Mouse (Mus musculus) left cerebral cortex, adult 8-10 months (tissue): ENCODE data around the gene Lpcat2. TPM values are rescaled to one million over a fixed set of nuclear protein-coding genes. Genes with fewer than 3 reads are reported as not detected.
"Not testable (repeated sequence)": the region's sequence is repeated elsewhere in the genome, so short reads cannot be mapped to it uniquely, and the experiment has no call there.

ENCODE experiments used
- DNase-seq, 2 experiments: peaks; one replicate each; pipeline ENCODE4 v3.0.0; 2022; ENCODE audit warnings: low spot score in 2 of 2
- total RNA-seq, 4 experiments: library from RNA; stranded (reverse); gene quantifications; 2 replicates each; pipeline ENCODE4 v1.2.4; 2022

Gene Lpcat2
- total RNA-seq, 4 experiments from 2014 or later = 9.6 to 13.3 (median 9.8) TPM

DNA sequence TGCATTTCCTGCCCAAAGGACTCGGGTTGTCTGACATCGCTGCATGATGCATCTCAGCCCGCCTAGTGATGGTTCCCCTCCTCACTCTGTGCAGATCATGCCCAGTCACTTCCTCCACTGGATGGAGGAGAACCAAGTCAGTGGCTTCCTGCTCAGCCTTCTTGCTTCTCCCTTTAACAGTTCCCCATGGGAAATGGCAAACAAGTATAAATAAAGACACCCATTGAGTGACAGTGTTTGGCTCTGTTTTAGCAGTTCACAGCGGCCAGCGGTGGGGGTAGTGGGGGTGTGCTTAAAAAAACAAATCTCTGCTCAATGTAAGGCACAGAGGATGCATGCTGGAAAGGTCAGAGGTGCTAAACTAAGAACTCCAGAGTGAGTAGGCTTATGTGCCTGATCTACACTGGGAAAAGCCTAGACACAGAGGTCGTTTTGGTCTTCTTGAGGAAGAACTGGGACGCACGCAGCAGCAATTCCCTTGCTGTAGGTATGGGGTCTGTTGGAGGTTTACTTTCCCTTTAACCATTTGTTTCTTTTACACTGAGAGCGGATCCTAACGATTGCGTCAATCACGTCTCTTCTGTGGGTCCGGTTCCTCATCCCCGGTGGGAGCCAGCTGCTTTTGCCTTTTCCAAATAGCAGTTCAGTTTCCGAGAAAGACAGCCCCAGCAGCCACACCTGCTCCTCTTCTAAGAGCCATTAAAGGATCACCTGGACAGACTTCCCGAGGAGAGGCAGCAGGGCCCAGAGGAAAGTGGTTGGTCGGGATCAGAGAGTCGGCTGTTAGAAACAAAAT is 1.8 kb upstream of the Lpcat2 start:
- no peak for DNase-seq

DNA sequence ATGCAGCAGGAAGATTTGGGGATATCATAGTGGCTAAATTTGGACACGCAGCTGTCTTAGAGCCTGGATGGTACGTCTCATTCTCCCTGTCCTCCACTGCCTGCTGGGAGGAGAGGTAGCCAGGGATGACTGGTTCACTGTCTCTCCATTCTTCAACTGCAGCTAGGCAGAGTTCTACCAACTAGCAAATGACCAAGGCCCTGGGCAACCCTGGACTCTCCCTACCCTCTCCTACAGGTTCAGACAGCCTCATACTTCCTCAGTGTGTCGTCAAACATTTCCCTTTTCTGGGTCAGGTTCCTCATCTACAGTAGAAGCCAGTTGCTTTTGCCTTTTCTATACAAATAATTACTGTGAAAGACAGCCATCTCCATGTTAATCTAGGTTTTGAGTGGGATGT is 466 bp upstream of the Lpcat2 start:
- DNase-seq = no peak

DNA sequence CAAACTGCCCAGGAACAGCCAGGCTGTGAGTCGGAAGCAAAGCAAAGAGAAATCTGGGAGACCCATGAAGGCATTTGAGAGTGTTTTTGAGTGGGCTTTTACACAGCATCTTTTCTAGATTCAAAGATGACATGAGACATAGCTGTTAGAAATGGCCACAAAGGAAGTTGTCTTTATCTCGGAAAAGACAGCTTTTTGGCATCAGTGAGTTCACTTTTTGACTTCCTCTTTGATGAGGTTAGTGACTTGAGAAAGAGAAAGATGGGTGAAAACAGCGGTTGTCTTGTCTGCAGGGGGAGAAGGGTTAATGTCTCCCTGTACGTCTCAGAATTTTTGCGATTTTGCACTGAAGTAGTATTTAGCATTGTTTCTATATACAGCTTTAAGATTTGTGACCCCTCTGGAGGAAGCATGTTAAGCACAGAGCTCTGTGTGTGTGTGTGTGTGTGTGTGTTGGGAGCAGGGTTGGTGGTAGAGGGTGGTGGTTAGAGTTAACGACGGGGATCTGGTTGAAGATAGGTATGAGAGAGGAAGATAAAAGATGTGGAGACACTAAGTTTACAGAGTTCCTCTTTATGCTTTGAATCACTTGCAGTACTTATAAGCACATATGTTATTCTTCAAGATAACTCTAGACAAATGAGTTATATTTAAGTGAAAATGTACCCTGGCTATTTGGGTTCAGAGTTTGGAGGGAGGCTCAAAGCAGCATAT is 1.3 kb downstream of the Lpcat2 start:
- no peak for DNase-seq

DNA sequence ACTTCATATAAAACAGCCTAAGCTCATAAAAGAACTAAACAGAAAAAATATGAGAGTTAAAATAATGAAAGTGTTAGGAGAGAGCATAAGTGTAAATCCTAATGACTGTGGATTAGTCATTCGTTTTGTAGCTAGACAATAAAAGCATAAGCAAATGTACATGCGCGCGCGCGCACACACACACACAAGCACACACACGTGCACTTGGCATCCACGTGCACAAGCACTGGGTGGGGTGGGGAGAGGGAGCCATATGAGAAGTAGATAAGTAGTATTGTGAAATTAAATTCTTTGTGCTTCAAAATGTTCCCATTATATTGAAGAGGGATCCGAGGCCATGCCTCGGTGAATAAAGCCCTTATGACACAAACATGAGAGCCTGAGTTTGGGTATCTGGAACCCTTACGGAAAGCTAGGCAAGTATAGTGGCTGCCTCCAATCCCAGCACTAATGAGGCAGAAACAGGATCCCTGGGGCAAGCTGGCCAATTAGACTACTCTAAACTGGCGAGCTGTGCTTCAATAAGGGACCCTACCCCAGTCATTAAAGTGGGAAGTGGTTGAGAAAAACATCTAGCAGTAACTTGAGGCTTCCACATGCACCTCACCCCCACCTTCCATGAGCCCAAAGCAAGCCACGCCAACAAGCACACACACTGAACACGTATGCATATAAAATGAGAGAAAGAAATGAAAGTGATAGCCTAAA is 3.5 kb downstream of the Lpcat2 start:
- DNase-seq = no peak

DNA sequence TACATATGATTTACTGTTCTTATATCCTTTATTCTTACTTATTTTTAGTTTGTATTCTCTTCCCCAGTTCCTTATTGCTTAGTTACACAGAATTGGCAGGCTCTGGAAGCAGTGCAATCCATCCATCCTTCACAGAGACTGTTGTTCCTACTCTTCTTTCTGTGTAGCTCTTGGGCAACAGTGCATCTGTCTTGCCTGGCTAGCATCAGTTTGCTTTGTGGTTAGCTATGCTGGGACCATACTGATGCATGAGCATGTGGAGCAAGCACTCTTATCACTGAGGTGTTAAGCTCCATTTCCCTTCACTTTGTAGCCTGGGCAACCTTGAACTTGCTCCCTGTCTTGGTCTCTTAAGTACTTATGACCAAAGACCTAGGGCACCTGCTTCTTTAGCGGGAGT is 6.8 kb downstream of the Lpcat2 start:
- no peak for DNase-seq

DNA sequence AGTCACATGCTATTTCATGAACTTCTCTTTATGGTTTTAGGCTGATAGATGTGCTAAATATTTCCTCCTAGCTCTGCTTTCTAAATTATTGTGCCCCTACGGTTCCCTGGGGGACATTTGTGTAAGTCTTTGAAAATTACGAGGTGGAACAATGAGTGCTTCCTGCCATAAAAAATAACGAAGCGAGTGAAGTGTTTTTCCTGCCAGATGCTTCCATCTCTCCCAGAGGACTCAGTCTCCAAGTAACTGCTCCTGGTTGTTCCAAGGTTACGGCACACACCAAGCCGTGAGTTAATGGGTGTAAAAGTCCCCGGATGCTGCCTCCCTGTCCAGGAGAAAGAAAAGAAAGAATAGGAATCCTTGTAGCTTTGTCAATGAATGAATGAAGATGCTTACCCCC is 15.1 kb downstream of the Lpcat2 start:
- no peak for DNase-seq

DNA sequence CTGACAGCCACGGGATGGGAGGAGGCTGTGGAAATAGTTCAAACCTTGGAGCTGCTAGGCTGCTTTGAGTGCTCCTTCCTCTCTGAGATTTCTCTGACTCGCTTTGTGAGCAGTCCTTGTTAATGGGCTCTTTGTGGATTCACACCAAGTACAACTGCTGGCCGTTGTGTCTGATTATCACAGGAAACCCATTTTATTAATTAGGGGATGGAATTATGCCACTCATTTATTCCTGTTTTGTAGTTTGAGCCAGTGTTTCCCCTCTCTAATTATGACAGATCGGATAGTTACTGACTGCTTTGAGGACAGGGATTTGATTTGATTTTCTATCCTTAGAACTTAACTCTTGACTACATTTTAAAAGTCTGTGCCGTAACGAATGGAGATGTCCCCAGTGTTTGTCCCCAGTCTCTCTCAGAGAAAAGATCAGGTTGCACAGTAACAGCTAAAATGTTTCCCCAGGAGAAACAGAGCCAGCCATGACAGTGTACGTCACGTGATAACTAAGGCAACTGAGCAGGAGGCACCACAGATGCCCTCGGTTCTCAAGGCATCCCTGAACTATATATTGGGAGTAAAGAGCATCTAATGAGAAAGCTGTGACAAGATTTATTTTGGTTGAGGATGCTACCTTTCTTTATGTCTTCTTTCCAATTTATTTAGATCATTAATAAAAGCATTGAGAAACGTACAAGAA is 17.1 kb downstream of the Lpcat2 start:
- no peak for DNase-seq

DNA sequence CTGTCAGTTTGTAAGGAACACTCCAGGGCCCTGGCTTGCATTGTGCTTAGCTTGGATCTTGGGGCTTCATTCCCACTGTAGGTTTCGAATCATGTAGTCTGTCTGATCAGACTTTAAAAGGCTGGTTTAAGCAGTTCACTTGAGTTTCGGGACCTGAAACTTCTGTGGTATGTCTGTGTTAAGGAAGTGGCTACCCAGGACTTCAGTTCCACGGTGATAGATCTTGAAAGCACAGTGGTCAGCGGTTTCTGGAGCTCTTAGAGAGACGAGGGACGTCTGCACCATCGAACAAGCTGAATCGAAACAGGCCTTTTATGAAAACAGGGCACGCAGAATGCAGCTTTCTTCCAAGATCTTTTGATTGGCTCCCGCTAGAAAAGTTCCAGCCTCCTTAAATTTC is 20.7 kb downstream of the Lpcat2 start:
- DNase-seq = no peak

DNA sequence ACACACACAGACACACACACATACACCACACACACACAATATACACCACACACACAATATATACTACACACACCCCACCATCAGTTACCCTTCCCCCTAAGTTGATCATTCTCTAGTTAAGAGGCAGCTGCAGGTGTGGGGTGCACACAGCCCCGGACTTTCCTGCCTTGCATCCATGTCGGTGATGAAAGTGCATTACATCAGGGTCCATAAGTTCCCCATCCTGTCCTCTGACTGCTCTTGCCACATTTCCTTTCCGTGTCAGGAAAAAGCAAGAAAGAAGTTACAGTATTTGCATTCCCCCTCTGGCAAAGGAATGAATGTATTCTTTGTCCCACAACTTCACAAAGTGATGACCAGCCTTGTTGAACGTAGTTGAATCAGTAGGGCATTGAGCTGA is 26.1 kb downstream of the Lpcat2 start:
- DNase-seq = no peak

DNA sequence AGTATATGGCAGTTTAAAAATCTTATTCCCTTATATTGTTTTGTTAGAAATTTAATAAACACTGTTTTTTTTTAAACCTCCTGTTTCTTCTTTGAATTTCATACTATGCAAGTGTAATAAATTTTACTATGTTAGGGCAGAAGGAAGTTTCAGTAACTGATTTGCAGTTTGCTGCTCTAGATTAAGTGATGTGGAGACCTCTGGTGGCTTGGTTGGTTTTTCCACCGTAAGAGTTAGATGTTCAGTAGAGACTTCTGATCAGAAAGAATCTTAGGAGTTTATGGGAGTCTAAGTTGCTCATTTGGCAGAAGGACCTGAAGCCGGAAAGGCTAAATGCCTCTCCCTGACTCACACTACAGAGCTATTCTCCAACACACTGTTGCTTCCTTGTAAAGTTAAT is 28.6 kb downstream of the Lpcat2 start:
- DNase-seq = no peak

DNA sequence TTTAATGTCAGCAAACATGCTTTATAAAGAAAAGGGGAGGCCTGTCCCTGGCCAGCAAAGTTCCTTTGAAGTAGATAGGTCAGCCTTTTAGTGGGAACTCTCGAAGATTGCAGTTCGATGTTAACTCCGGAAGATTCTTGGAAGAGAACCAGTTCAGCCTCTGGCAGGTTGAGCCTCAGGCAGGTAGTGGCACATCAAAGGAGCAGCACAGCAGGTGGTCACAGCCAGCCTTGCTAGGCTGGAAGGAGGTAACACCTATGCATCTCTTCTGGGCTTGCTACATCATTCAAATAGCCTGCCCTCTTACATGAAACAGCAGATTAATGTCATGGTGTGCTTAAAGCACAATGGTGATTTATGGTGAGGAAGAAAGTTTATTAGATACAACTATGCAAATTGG is 37.1 kb downstream of the Lpcat2 start:
- not testable (repeated sequence) for DNase-seq

DNA sequence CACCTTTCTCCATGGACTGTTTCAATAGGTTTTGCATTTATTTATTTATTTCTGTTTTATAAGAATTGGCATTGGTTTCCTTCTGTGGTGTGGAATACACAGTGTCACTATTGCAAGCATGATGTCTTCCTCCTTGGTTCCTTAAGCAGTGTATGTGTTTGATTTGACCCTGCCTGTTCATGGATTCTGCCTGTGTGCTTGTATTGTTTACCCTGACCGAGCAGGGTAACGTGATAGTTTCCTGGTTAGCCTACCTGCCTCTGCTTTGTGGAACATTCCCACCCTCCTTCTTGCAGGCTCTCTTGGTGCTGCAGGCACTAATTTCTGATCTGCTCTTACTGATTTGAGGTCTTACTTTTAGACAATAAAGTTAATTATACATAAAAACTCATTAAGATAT is 38.7 kb downstream of the Lpcat2 start:
- no peak for DNase-seq

DNA sequence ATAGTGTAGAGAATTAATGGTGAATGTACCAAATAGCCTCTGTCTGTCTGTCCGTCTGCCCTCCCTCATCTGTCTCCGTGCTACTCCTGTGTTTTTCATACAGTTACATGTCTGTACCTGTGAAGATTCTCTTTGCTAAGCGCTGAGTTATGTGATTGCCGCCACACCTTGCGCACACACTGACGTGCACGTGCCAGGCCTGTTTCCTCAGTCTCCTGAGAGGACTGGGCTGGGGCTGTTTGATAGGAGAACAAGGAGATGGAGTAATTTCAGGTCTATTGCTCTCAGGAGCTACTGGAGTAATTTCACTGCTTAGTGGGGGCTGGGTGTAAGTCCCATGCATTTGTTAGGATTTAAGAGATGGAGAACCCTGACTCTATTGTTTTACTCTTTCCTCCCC is 39.9 kb downstream of the Lpcat2 start:
- no peak for DNase-seq

DNA sequence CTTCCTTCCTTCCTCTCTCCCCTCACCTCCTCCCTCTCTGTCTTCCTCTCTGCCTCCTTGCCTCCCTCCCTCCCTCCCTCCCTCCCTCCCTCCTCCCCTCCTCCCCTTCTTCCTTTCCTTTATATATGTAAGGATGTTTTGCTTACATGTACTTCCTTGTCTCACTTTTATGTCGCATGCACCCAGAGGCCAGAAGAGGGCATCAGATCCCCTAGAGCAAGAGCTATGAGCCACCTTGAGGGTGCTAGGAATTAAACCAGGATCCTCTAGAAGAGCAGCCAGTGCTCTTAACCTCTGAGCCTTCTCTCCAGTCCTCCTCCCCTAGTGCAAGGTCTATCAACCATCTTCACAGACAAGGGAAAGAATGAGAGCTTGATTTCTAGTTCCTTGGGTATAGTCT is 40.9 kb downstream of the Lpcat2 start:
- DNase-seq = no peak

DNA sequence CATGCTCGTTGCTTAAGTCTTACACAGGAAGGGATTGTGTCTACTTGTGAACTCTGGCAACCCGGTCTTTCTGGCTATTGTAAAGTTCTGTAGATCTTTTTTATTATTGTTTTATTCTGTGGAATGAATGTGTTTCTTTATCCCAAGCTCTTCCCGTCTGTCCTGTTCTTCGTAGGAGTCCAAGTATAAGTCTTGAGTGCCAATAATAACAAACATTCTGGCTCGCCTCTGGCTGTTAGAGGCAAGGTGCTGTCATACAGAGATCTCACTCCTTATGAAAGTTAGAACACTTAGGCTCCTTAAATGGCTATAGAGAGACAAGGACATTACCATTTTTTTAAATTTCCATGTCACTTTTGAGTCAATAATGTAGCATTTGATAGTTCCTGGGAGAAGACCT is 41.5 kb downstream of the Lpcat2 start:
- no peak for DNase-seq

DNA sequence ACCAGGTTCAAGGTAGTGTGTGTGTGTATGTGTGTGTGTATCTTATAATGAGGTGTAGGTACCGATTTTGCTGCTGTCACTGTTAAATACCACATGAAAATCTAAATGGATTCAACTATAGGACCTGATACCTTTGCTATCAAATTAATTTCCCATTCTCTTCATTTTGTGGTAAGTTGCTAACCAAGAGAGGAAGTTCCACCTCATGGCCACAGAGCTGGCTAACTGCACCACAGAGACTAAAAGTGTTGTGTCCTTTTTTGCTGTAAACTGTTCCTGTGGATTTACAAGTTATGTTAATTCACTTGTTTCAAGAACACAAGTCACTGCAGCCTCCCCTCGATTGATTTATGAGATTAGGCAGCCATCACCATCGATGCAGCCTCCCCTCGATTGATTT is 42.7 kb downstream of the Lpcat2 start:
- DNase-seq = no peak

DNA sequence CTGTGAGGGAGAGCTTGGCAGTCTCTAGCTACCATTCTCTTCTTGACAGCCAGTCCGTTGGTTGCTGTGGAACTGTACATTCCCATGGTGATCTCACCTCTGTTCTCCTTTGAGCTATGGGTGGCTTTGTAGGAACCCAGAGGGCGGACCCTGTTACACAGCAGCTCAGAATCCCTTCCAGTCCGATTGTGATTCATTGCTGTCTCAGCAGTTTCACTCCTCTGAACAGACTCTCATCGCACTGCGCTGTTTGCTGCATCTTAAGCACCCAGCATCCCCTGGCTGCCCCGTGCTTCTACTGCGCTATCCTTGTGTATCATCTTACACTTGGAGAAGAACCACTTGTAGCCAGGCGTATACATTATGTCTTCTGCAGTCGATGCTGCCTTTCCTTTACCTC is 44.5 kb downstream of the Lpcat2 start:
- no peak for DNase-seq

DNA sequence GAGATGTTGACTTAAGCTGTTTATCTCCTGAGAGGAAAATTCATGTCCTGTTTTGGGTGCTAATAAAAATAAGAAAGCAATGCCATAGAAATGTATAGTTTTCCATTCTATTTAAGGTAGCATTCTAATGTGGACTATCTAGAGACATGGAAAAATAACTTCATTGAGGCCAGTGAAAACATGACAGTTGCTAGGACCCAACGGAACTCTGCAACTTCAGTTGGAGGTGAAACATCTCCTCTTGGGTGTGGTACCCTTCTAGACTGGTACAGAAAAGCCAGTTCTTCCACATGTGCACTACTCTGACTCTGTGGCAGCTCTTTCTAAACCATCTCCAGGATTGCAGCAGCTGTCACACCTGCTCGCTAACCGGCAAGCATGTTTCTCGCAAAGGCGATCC is 46.0 kb downstream of the Lpcat2 start, which contains the start of gene Capns2:
Gene Capns2 (plus strand): TSS at position 301 of the 400 bp plus-strand sequence.
- no peak for DNase-seq

DNA sequence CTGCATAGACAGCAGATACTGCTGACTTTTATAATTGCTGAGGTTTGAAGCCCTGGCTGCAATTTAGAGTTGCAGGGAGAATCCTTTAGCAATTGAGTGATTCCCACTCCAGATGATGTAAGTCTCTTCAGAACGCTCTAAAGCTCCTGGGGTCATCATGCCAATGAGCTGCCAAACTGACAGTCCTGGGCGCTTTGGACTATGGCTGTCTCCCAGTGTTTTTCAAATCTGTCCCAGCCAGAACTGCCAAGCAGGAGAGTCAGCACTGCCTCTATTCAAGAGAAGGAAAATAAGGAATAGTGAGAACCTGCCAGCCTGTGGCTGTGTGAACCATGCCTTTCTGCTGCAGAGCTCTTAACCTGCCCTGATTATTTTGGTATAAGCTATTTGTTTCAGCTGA is 47.8 kb downstream of the Lpcat2 start:
- no peak for DNase-seq

DNA sequence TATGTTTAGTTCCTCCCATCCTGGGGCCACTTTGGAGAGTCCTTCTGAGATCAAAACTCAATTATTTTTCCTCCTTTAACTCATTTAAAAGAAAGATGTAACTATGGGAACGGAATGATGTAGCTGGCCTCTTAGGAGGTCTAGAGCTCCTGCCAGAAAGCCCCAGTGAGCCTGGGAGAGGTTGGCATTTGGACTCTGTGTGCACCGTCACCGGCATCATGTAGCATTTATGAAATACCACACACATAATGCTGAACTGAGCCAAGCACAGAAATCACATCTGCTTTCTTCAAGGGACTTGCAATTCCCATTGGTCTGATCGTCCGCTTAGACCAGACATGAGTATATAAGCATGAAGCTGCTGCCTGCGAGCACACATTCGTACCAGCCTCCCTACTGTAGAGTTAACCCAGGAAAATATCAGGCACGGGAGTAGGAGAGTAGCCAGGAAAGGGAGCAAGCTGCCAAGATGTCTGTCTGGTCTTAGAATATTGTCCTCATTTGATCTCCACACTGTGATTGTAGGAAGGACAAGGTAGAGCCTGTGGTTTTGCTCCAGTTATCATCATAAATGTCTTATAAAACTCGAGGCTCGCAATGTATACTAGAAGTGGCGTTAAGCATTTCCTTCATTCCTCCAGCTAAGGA is 48.5 kb downstream of the Lpcat2 start:
- no peak for DNase-seq

DNA sequence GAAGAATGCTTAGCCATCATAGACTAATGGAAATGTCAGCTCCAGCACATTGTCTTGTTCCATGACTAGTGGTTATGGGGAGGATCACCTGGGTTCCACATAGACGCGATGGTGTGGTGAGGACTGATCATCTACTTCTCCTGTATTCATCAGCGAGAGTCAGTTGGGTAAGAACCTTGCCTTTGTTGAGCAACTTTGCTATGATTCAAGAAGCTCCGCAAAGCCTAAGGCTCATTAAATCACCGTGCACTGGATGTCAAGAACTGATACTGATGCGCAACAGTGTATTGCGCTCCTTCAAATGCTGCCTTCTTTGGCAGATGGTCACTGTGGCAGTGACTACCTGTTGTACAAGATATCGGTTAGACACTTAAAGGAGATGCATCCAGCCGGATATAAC is 51.4 kb downstream of the Lpcat2 start:
- DNase-seq = no peak
